Mouse (Mus musculus): ENCODE measurements around the gene Il12rb1.

GRCm38 (mm10) chr8:70836666-70837065 lies 28.4 kb downstream of the Il12rb1 start:
- TF ChIP-seq CTCF (IDR thresholded peaks at IDR 0.05), result no peak
- no peak for TF ChIP-seq EP300 (IDR thresholded peaks at IDR 0.05; ENCODE audit: insufficient read depth, low read depth, low read length)
